In the genomic region with DNA sequence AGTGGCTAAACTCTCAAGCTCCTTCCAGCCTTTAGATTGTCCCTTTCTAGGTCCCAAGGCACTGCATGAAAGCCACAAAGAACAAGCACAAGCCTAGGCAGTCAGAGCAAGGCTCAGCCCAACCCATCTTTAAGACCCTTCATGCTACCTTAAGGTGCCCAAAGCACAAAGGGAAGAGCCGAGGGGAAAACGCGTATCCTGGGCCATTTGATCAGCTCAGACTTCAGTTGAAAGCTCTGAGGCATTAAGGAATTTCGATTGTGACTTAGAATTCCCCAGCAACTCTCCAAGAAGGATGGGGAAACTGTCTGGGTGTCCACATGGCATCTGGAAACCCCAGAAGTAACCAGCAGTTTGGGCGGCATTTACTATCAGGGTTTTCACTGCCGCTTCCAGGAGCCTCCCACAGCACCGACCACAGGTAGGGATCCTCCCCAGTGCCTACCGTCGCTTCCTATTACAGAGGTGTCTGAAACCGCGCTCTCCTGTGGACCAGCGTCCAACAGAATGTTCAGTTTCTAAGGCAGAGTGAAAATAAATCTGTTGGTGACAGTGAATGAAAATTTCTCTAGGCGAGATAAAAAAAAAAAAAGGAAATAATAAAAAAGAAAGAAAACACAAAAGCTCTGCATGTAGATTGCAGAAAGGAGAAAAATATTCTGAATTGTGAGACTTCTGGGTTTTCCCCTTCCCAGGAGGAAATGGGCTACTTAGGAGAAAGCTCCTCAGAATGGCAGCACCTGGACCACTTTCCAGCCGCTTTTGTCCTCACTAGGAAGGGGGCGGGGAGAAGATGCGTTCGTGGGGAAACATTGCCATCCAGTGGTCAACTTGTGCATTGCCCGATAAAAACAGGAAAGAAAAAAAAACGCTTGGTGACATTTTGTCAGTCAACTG, we compare ENCODE assay signal across 8 mouse cellular contexts.
DNase-seq lines count a peak whose midpoint lies in the region; ATAC-seq lines count a peak whose summit lies in the region.

No protein-coding gene starts in this region.

- H3K36me3 ChIP-seq in megakaryocyte, embryonic 14.5 days (replicated peaks; ENCODE audit: low read length), result no peaks in the 10 kb centered on the region
- no peaks in the 10 kb centered on the region; the same call in 1 of the 2 replicates for H3K36me3 ChIP-seq in limb, embryonic 11.5 days (ENCODE audit: control insufficient read depth, insufficient read depth, low read length)
- H3K36me3 ChIP-seq in neural tube, embryonic 11.5 days (ENCODE audit: control insufficient read depth, insufficient read depth, low read length), result no peaks in the 10 kb centered on the region

- H3K4me2 ChIP-seq in limb, embryonic 11.5 days (ENCODE audit: low read depth, severe bottlenecking), result peak overlapping the region; percentile 42
- H3K4me2 ChIP-seq in neural tube, embryonic 11.5 days (ENCODE audit: low read depth), result peak overlapping the region; percentile 41

- 8% methylated on average over 19 of the region's 19 CpGs for WGBS in limb, embryonic 11.5 days
- 12% methylated on average over 19 of the region's 19 CpGs for WGBS in neural tube, embryonic 11.5 days

- peak overlapping the region; percentile 33 for H3K4me3 ChIP-seq in megakaryocyte, embryonic 14.5 days (replicated peaks)
- H3K4me3 ChIP-seq in limb, embryonic 11.5 days (ENCODE audit: low read depth, low read length), result peak overlapping the region; percentile 17
- H3K4me3 ChIP-seq in neural tube, embryonic 11.5 days (ENCODE audit: low read depth, low read length), result peak overlapping the region; percentile 6

- H3K9me3 ChIP-seq in megakaryocyte, embryonic 14.5 days, result 0 out of 2 replicates have a peak, but pooled peaks cover 3% of the 10 kb centered on the region
- H3K9me3 ChIP-seq in limb, embryonic 11.5 days (ENCODE audit: control insufficient read depth, low read length), result no peaks in the 10 kb centered on the region; the same call in 1 of the 2 replicates
- H3K9me3 ChIP-seq in neural tube, embryonic 11.5 days (ENCODE audit: control insufficient read depth, low read length), result no peaks in the 10 kb centered on the region

- peaks cover 2% of the 10 kb centered on the region for H3K27me3 ChIP-seq in megakaryocyte, embryonic 14.5 days (replicated peaks)
- no peaks in the 10 kb centered on the region for H3K27me3 ChIP-seq in limb, embryonic 11.5 days (ENCODE audit: control insufficient read depth, insufficient read depth, low read length)
- H3K27me3 ChIP-seq in neural tube, embryonic 11.5 days (ENCODE audit: control insufficient read depth, insufficient read depth, low read length), result no peaks in the 10 kb centered on the region

- peak overlapping the region; percentile 78 for H3K27ac ChIP-seq in limb, embryonic 11.5 days (replicated peaks; ENCODE audit: low read depth, low read length)
- peak overlapping the region; percentile 64; the same call in 1 of the 2 replicates for H3K27ac ChIP-seq in neural tube, embryonic 11.5 days (ENCODE audit: low read depth, low read length)

- H3K4me1 ChIP-seq in megakaryocyte, embryonic 14.5 days, result no peaks in the 10 kb centered on the region
- 0 out of 2 replicates have a peak, but pooled peaks cover 5% of the 10 kb centered on the region for H3K4me1 ChIP-seq in limb, embryonic 11.5 days (ENCODE audit: control insufficient read depth, insufficient read depth, low read length)
- 0 out of 2 replicates have a peak, but pooled peaks cover 3% of the 10 kb centered on the region for H3K4me1 ChIP-seq in neural tube, embryonic 11.5 days (ENCODE audit: control insufficient read depth, insufficient read depth, low read length)

- no peak for ATAC-seq in megakaryocyte, adult 5-6 weeks (ENCODE audit: poor library complexity, severe bottlenecking)
- no peak for ATAC-seq in limb, embryonic 11.5 days (ENCODE audit: insufficient number of reproducible peaks, low FRiP score, low TSS enrichment, low read depth)
- peak; percentile 41; the same call in 1 of the 2 replicates for ATAC-seq in neural tube, embryonic 11.5 days (ENCODE audit: insufficient read depth, low FRiP score, low TSS enrichment)

- H3K9ac ChIP-seq in limb, embryonic 11.5 days (ENCODE audit: low read length), result peak overlapping the region; percentile 38
- H3K9ac ChIP-seq in neural tube, embryonic 11.5 days (ENCODE audit: low read length), result peak overlapping the region; percentile 45; the same call in 1 of the 2 replicates

- peak; percentile 93 for DNase-seq in embryo, embryonic 10.5 days (ENCODE audit: low spot score)
- DNase-seq in gastrocnemius, postnatal 4 days (ENCODE audit: low spot score in 2 of 2), result peak; percentile 51
- DNase-seq in kidney, adult 18-20 months, result peak; percentile 64
- peak; percentile 93 for DNase-seq in limb, embryonic 11.5 days (ENCODE audit: low spot score)
- peak; percentile 82 for DNase-seq in neural tube, embryonic 11.5 days (ENCODE audit: low spot score)
- peak; percentile 29 for DNase-seq in thymus, postnatal 14 days

Comparison
In these comparisons a context has a peak if more than half of its experiments do, and no peak if none do; other contexts are left out.
1. DNase-seq: peak in every context shown above with its lines; median percentile 93 in embryo, embryonic 10.5 days; 93 in limb, embryonic 11.5 days; 82 in neural tube, embryonic 11.5 days; 64 in kidney, adult 18-20 months; 51 in gastrocnemius, postnatal 4 days; 29 in thymus, postnatal 14 days.